Mouse (Mus musculus) bone marrow macrophage, adult 2 months (primary cell): ENCODE data around the gene Csnk2b. TPM values are rescaled to one million over a fixed set of nuclear protein-coding genes. Genes with fewer than 3 reads are reported as not detected.

ENCODE experiments used
- H3K27ac ChIP-seq: 2 replicates; pipeline ENCODE4 v1.5.1; 2012; ENCODE audit warnings: low read depth, low read length; ENCODE audit not compliant: insufficient read depth
- H3K4me1 ChIP-seq: 2 replicates; pipeline ENCODE4 v1.6.1; 2012; ENCODE audit warnings: low read length; ENCODE audit not compliant: control insufficient read depth, insufficient read depth
- H3K4me3 ChIP-seq: 2 replicates; pipeline ENCODE4 v1.5.1; 2012; ENCODE audit warnings: mild to moderate bottlenecking, low read length, moderate library complexity; ENCODE audit not compliant: insufficient read depth
- CTCF ChIP-seq: IDR thresholded peaks from 2 replicates; pipeline ENCODE4 v1.5.1; 2012; ENCODE audit warnings: low read depth, mild to moderate bottlenecking, low read length, moderate library complexity
- POLR2A ChIP-seq: IDR thresholded peaks from 2 replicates; pipeline ENCODE4 v1.6.1; 2012; ENCODE audit warnings: mild to moderate bottlenecking, low read depth, low read length, borderline replicate concordance
- polyA plus RNA-seq: library from polyadenylated mRNA; stranded (reverse); fragments of >200 nt; gene quantifications from 2 replicates; pipeline ENCODE4 v1.2.4, GENCODE M21; 2012; ENCODE audit not compliant: missing spikeins, insufficient read depth, insufficient read length

Gene Csnk2b
- polyA plus RNA-seq, 1 experiment: 143 TPM

- H3K4me3 ChIP-seq: no peak overlapping the region
- H3K4me1 ChIP-seq: peaks cover 16% of the 10 kb centered on the region
- no peak overlapping the region for H3K27ac ChIP-seq
- TF ChIP-seq CTCF (no peak), POLR2A (no peak)
These were observed 40.3 kb upstream of the Csnk2b start for GRCm38 (mm10) chr17:35162121-35162520.

- H3K4me1 ChIP-seq: peaks cover 14% of the 10 kb centered on the region
- TF ChIP-seq POLR2A: no peak
- TF ChIP-seq CTCF: no peak
- no peak overlapping the region for H3K27ac ChIP-seq
- H3K4me3 ChIP-seq: no peak overlapping the region
These were observed 39.6 kb upstream of the Csnk2b start for GRCm38 (mm10) chr17:35161421-35161820.

GRCm38 (mm10) chr17:35159638-35160037 is 37.8 kb upstream of the Csnk2b start:
- H3K4me1 ChIP-seq: peaks cover 7% of the 10 kb centered on the region; the same call in 1 of the 2 replicates
- no peak overlapping the region for H3K4me3 ChIP-seq
- H3K27ac ChIP-seq: no peak overlapping the region
- TF ChIP-seq POLR2A (no peak), CTCF (no peak)

GRCm38 (mm10) chr17:35158850-35159593 is 37.2 kb upstream of the Csnk2b start:
- TF ChIP-seq CTCF: no peak
- no peak for TF ChIP-seq POLR2A
- Histone ChIP-seq H3K27ac (no peak overlapping the region), H3K4me1 (peaks cover 7% of the 10 kb centered on the region; the same call in 1 of the 2 replicates), H3K4me3 (no peak overlapping the region)

- H3K4me1 ChIP-seq: peaks cover 3% of the 10 kb centered on the region; the same call in 1 of the 2 replicates
- no peak overlapping the region for H3K4me3 ChIP-seq
- TF ChIP-seq CTCF: no peak
- TF ChIP-seq POLR2A: no peak
- H3K27ac ChIP-seq: no peak overlapping the region
These were observed 35.9 kb upstream of the Csnk2b start for GRCm38 (mm10) chr17:35157661-35158175.

GRCm38 (mm10) chr17:35157254-35157653 is 35.4 kb upstream of the Csnk2b start:
- TF ChIP-seq POLR2A (no peak), CTCF (no peak)
- no peak overlapping the region for H3K4me3 ChIP-seq
- H3K4me1 ChIP-seq: peaks cover 3% of the 10 kb centered on the region; the same call in 1 of the 2 replicates
- no peak overlapping the region for H3K27ac ChIP-seq

- Histone ChIP-seq H3K4me3 (no peak overlapping the region), H3K4me1 (no peaks in the 10 kb centered on the region), H3K27ac (no peak overlapping the region)
- TF ChIP-seq POLR2A (no peak), CTCF (no peak)
These were observed 34.8 kb upstream of the Csnk2b start for GRCm38 (mm10) chr17:35156461-35157200.

GRCm38 (mm10) chr17:35155451-35155850 is 33.6 kb upstream of the Csnk2b start:
- no peak overlapping the region for H3K4me3 ChIP-seq
- H3K4me1 ChIP-seq: no peaks in the 10 kb centered on the region
- TF ChIP-seq CTCF (no peak), POLR2A (no peak)
- no peak overlapping the region for H3K27ac ChIP-seq

GRCm38 (mm10) chr17:35154616-35155015 is 32.8 kb upstream of the Csnk2b start:
- Histone ChIP-seq H3K4me3 (no peak overlapping the region), H3K4me1 (no peaks in the 10 kb centered on the region), H3K27ac (no peak overlapping the region)
- TF ChIP-seq CTCF (no peak), POLR2A (no peak)

- TF ChIP-seq POLR2A: no peak
- no peak for TF ChIP-seq CTCF
- no peaks in the 10 kb centered on the region for H3K4me1 ChIP-seq
- H3K27ac ChIP-seq: no peak overlapping the region
- H3K4me3 ChIP-seq: no peak overlapping the region
These were observed 32.1 kb upstream of the Csnk2b start for GRCm38 (mm10) chr17:35153931-35154330.
